Mouse (Mus musculus): ENCODE results near the gene Olfr159. TPM values are rescaled to one million over a fixed set of nuclear protein-coding genes. Genes with fewer than 3 reads are reported as not detected.

Gene Olfr159
- total RNA-seq, 1 experiment, result not detected

- in situ Hi-C loops (cut with MboI; ENCODE audit: low sequenced_read_pairs in 2 of 2, unreplicated experiment in 2 of 2), result loop anchor here (25.0 kb wide), 1 partner anchor 125 kb away; the partner anchor contains the start of gene Olfr155 (in 2 of the 2)
- Histone ChIP-seq H3K9ac (ENCODE audit: insufficient read depth, low read depth, low read length, poor library complexity, severe bottlenecking) (no peak overlapping the region), H3K4me3 (ENCODE audit: insufficient read depth in 1 of 2, low read depth in 1 of 2, low read length in 2 of 2, poor library complexity in 1 of 2, severe bottlenecking in 1 of 2) (no peak overlapping the region), H3K27ac (ENCODE audit: insufficient read depth, low read depth, low read length, poor library complexity, severe bottlenecking) (no peak overlapping the region), H3K9me3 (ENCODE audit: control insufficient read depth, insufficient read depth, low read depth, low read length) (no peaks in the 10 kb centered on the region), H3K4me1 (ENCODE audit: control insufficient read depth in 2 of 2, insufficient read depth in 2 of 2, low read length in 2 of 2, poor library complexity in 1 of 2) (peaks cover 5 to 9% of the 10 kb centered on the region in 2 experiments; a peak in 3 of 4 replicates), H3K36me3 (ENCODE audit: control insufficient read depth, insufficient read depth, low read length, poor library complexity, severe bottlenecking) (no peaks in the 10 kb centered on the region)
- DNase-seq (ENCODE audit: low read depth, low spot score), result no peak
- TF ChIP-seq ZC3H11A (IDR thresholded peaks at IDR 0.05; ENCODE audit: borderline replicate concordance, low read depth, low read length) (no peak), HCFC1 (IDR thresholded peaks at IDR 0.05; ENCODE audit: borderline replicate concordance, insufficient read depth, low read length) (no peak), ZNF384 (IDR thresholded peaks at IDR 0.05; ENCODE audit: low read depth, low read length) (no peak), CHD2 (IDR thresholded peaks at IDR 0.05; ENCODE audit: low read depth, low read length) (no peak), MAFK (IDR thresholded peaks at IDR 0.05; ENCODE audit: insufficient read depth, low read depth, low read length) (no peak)
Observed at GRCm38 (mm10) chr4:43737144-43737543, 33.7 kb downstream of the Olfr159 start.

GRCm38 (mm10) chr4:43733186-43733585 is 37.6 kb downstream of the Olfr159 start:
- Histone ChIP-seq H3K4me1 (ENCODE audit: control insufficient read depth in 2 of 2, insufficient read depth in 2 of 2, low read length in 2 of 2, poor library complexity in 1 of 2) (peaks cover 5 to 6% of the 10 kb centered on the region in 2 experiments; a peak in 3 of 4 replicates), H3K4me3 (ENCODE audit: insufficient read depth in 1 of 2, low read depth in 1 of 2, low read length in 2 of 2, poor library complexity in 1 of 2, severe bottlenecking in 1 of 2) (no peak overlapping the region), H3K27ac (ENCODE audit: insufficient read depth, low read depth, low read length, poor library complexity, severe bottlenecking) (no peak overlapping the region), H3K9me3 (ENCODE audit: control insufficient read depth, insufficient read depth, low read depth, low read length) (no peaks in the 10 kb centered on the region), H3K36me3 (ENCODE audit: control insufficient read depth, insufficient read depth, low read length, poor library complexity, severe bottlenecking) (no peaks in the 10 kb centered on the region), H3K9ac (ENCODE audit: insufficient read depth, low read depth, low read length, poor library complexity, severe bottlenecking) (no peak overlapping the region)
- in situ Hi-C loops (cut with MboI; ENCODE audit: low sequenced_read_pairs in 2 of 2, unreplicated experiment in 2 of 2), result loop anchor here (25.0 kb wide), 1 partner anchor 129 kb away; the partner anchor contains the start of gene Olfr155 (in 2 of the 2)
- DNase-seq (ENCODE audit: low read depth, low spot score), result no peak
- TF ChIP-seq MAFK (IDR thresholded peaks at IDR 0.05; ENCODE audit: insufficient read depth, low read depth, low read length), result no peak
- no peak for TF ChIP-seq ZNF384 (IDR thresholded peaks at IDR 0.05; ENCODE audit: low read depth, low read length)
- TF ChIP-seq HCFC1 (IDR thresholded peaks at IDR 0.05; ENCODE audit: borderline replicate concordance, insufficient read depth, low read length), result no peak
- TF ChIP-seq CHD2 (IDR thresholded peaks at IDR 0.05; ENCODE audit: low read depth, low read length), result no peak
- no peak for TF ChIP-seq ZC3H11A (IDR thresholded peaks at IDR 0.05; ENCODE audit: borderline replicate concordance, low read depth, low read length)

GRCm38 (mm10) chr4:43732171-43732570 is 38.6 kb downstream of the Olfr159 start:
- no peak for DNase-seq (ENCODE audit: low read depth, low spot score)
- H3K4me1 ChIP-seq (ENCODE audit: control insufficient read depth in 2 of 2, insufficient read depth in 2 of 2, low read length in 2 of 2, poor library complexity in 1 of 2), result peaks cover 5 to 10% of the 10 kb centered on the region in 2 experiments; a peak in 3 of 4 replicates
- no peaks in the 10 kb centered on the region for H3K9me3 ChIP-seq (ENCODE audit: control insufficient read depth, insufficient read depth, low read depth, low read length)
- no peak overlapping the region for H3K9ac ChIP-seq (ENCODE audit: insufficient read depth, low read depth, low read length, poor library complexity, severe bottlenecking)
- no peaks in the 10 kb centered on the region for H3K36me3 ChIP-seq (ENCODE audit: control insufficient read depth, insufficient read depth, low read length, poor library complexity, severe bottlenecking)
- in situ Hi-C loops (cut with MboI; ENCODE audit: low sequenced_read_pairs in 2 of 2, unreplicated experiment in 2 of 2), result loop anchor here (25.0 kb wide), 1 partner anchor 130 kb away; the partner anchor contains the start of gene Olfr155 (in 2 of the 2)
- no peak overlapping the region for H3K4me3 ChIP-seq (ENCODE audit: insufficient read depth in 1 of 2, low read depth in 1 of 2, low read length in 2 of 2, poor library complexity in 1 of 2, severe bottlenecking in 1 of 2)
- TF ChIP-seq HCFC1 (IDR thresholded peaks at IDR 0.05; ENCODE audit: borderline replicate concordance, insufficient read depth, low read length) (no peak), CHD2 (IDR thresholded peaks at IDR 0.05; ENCODE audit: low read depth, low read length) (no peak), ZNF384 (IDR thresholded peaks at IDR 0.05; ENCODE audit: low read depth, low read length) (no peak), ZC3H11A (IDR thresholded peaks at IDR 0.05; ENCODE audit: borderline replicate concordance, low read depth, low read length) (no peak), MAFK (IDR thresholded peaks at IDR 0.05; ENCODE audit: insufficient read depth, low read depth, low read length) (no peak)
- H3K27ac ChIP-seq (ENCODE audit: insufficient read depth, low read depth, low read length, poor library complexity, severe bottlenecking), result no peak overlapping the region

GRCm38 (mm10) chr4:43730750-43731297 is 40.0 kb downstream of the Olfr159 start:
- DNase-seq (ENCODE audit: low read depth, low spot score), result no peak
- Histone ChIP-seq H3K9ac (ENCODE audit: insufficient read depth, low read depth, low read length, poor library complexity, severe bottlenecking) (no peak overlapping the region), H3K4me3 (ENCODE audit: insufficient read depth in 1 of 2, low read depth in 1 of 2, low read length in 2 of 2, poor library complexity in 1 of 2, severe bottlenecking in 1 of 2) (no peak overlapping the region), H3K9me3 (ENCODE audit: control insufficient read depth, insufficient read depth, low read depth, low read length) (no peaks in the 10 kb centered on the region), H3K4me1 (ENCODE audit: control insufficient read depth in 2 of 2, insufficient read depth in 2 of 2, low read length in 2 of 2, poor library complexity in 1 of 2) (peaks cover 5 to 13% of the 10 kb centered on the region in 2 experiments; a peak in 3 of 4 replicates), H3K27ac (ENCODE audit: insufficient read depth, low read depth, low read length, poor library complexity, severe bottlenecking) (no peak overlapping the region), H3K36me3 (ENCODE audit: control insufficient read depth, insufficient read depth, low read length, poor library complexity, severe bottlenecking) (no peaks in the 10 kb centered on the region)
- in situ Hi-C loops (cut with MboI; ENCODE audit: low sequenced_read_pairs in 2 of 2, unreplicated experiment in 2 of 2), result loop anchor here (25.0 kb wide), 1 partner anchor 131 kb away; the partner anchor contains the start of gene Olfr155 (in 2 of the 2)
- TF ChIP-seq CHD2 (IDR thresholded peaks at IDR 0.05; ENCODE audit: low read depth, low read length), result no peak
- no peak for TF ChIP-seq MAFK (IDR thresholded peaks at IDR 0.05; ENCODE audit: insufficient read depth, low read depth, low read length)
- no peak for TF ChIP-seq ZNF384 (IDR thresholded peaks at IDR 0.05; ENCODE audit: low read depth, low read length)
- TF ChIP-seq ZC3H11A (IDR thresholded peaks at IDR 0.05; ENCODE audit: borderline replicate concordance, low read depth, low read length), result no peak
- TF ChIP-seq HCFC1 (IDR thresholded peaks at IDR 0.05; ENCODE audit: borderline replicate concordance, insufficient read depth, low read length), result no peak

All from ES-E14 (cell line).